In genomic region chr5:148393316-148393715, GRCm38 (mm10) we compare ENCODE assay signal across 12 mouse cellular contexts.
"Had no signal": no experiment of that assay in that cellular context is flagged by ENCODE, and none has a peak within 500 bp of the region (broad histone marks: within the 10 kb centered on the region; RNA-seq: fewer than 3 reads in every experiment).

No protein-coding gene starts in this region.

- ATAC-seq: liver, postnatal 0 days had no signal

- H3K27me3 ChIP-seq: lung, embryonic 15.5 days; megakaryocyte, embryonic 14.5 days had no signal

- H3K9me3 ChIP-seq: limb, embryonic 10.5 days; lung, embryonic 15.5 days had no signal

- H3K4me2 ChIP-seq: liver, embryonic 11.5 days; lung, embryonic 15.5 days; midbrain, embryonic 11.5 days had no signal

- H3K9ac ChIP-seq: liver, postnatal 0 days; lung, embryonic 15.5 days had no signal

- H3K27ac ChIP-seq: left cerebral cortex, adult 2 months; limb, embryonic 10.5 days; lung, embryonic 15.5 days; macrophage had no signal

- H3K36me3 ChIP-seq: lung, embryonic 15.5 days had no signal

- H3K4me3 ChIP-seq: left cerebral cortex, adult 2 months; limb, embryonic 10.5 days; lung, embryonic 15.5 days; megakaryocyte, embryonic 14.5 days had no signal

- DNase-seq: kidney, adult 18-20 months; kidney, postnatal 25 days; liver, postnatal 0 days; lung, postnatal 14 days; thymus, postnatal 36 days had no signal
